Mouse (Mus musculus) liver, adult 2 months (tissue): ENCODE data around the gene Ints6.

Experiments
- CTCF ChIP-seq: fragments of 200-500 bp; IDR thresholded peaks from 2 replicates; pipeline ENCODE4 v1.5.1; 2011; ENCODE audit warnings: low read depth, low read length, control low read depth
- POLR2A ChIP-seq: fragments of 200-500 bp; IDR thresholded peaks from 2 replicates; pipeline ENCODE4 v1.6.1; 2011; ENCODE audit warnings: low read length, control low read depth; ENCODE audit not compliant: insufficient read depth; ENCODE audit errors: extremely low read depth

DNA sequence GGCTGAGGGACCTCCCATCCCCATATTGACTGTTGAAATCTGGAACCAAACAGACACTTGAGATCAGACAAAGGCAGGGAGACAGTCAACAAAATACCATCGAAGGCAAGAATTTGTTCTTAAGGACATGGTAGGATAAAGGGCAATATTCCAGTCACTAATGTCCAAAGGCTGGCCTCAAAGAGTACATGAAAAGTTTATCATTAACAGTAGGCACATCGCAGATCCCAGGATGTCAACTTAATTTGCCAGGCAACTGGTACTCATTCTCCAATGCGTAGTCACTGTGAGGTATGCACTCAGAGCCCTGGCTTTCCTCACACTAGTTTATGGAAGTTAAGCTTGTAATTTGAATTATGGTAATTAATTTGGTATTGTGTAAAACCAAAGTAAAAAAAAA lies 13.3 kb upstream of the Ints6 start:
- TF ChIP-seq CTCF: no peak
- no peak for TF ChIP-seq POLR2A
